Mouse (Mus musculus): ENCODE measurements around the gene Crygs. TPM values are rescaled to one million over a fixed set of nuclear protein-coding genes. Genes with fewer than 3 reads are reported as not detected.
"Not testable (repeated sequence)": the region's sequence is repeated elsewhere in the genome, so short reads cannot be mapped to it uniquely, and the experiment has no call there.

Crygs gene
- total RNA-seq, 2 experiments from 2014 or later, result not detected

DNA sequence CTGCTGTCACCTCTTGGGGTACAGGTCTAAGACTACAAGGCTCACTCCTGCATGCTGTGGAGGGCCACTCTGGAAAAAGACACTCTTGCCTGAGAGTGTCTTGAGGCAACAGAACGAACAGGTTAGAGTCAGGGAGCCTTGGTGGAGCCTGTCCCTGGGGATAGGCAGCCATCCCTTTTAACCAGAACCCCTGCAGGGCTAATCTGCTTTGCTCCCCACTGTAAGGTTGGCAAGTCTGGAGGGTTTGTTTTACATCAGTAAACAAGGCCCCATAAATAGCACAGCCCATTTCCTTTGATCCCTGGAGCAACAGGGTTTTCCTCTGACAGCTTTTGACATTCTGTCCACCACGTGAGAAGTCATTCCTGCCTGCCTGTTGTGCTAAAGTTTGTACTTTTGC is 20.1 kb downstream of the Crygs start:
- DNase-seq (ENCODE audit: low spot score in 2 of 2), result no peak

DNA sequence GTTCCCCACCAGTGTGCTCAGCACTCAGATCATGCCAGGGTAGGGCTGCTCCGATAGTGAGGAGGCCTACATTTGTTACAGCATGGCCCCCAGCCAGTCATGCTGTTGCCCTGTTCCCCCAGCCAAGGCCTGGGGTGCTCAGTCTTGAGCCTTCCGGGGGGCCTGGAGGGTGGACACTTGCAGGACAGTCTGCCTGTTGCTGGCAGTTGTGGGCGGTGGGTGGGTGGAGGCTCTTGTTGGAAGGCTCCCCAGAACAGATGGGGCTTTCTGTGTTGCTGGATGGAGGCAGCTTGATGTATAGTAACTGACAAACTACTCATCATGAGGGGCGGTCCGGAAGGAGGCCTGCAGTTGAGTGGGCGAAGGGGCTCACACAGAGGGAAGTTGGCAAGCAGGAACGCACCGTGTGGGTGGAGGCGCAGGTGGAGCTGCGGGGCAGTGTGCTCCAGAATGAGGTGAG is 21.4 kb downstream of the Crygs start:
- DNase-seq (ENCODE audit: low spot score in 2 of 2), result no peak

DNA sequence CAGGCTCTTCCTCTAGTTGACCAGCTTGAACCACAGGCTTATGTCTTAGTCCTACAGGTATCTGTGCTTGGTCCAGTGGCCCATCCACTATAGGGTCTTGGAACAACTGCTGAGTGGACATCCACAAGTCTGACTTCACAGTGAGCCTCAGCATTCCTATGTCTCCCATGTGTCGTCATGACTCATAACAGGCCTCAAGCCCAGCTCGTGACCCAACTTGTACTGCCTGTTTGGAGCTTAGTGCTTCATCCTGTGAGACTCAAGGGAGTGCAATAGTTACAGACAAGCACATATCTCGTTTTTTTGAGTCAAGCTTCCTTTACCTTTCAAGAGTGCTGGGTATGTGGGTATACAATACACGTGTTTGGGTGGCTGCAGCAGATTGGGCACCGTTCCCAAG is 28.7 kb downstream of the Crygs start:
- no peak for DNase-seq (ENCODE audit: low spot score in 2 of 2)

DNA sequence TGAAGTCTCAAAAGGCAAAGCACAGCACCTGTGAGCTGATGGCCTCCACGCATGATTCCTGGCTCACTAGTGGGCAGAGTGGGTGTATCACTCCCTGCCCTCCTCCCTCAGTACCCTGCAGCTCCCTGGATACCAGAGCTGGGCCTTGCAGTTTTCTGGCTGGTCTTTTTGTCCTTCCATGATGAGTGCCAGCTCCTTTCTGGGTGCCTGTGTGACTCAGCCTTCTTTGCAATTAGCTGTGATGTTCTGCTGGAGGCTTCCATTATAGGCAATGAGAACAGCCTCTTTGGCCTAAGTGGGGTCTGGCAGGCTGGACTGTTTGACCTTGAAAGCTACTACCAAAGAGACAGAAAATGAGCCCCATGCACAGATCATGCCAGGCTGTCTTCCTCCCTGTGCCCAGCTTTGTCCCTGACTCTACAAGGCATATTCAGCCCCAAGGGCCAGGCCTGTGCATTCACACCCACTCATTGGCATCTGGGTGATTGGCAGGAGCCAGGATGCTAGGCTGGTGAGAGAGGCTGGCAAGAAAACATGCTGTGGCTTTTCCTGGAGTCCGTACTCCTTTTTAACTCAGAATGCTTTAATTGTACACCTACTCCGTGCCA is 32.0 kb downstream of the Crygs start:
- DNase-seq (ENCODE audit: low spot score in 2 of 2), result no peak

DNA sequence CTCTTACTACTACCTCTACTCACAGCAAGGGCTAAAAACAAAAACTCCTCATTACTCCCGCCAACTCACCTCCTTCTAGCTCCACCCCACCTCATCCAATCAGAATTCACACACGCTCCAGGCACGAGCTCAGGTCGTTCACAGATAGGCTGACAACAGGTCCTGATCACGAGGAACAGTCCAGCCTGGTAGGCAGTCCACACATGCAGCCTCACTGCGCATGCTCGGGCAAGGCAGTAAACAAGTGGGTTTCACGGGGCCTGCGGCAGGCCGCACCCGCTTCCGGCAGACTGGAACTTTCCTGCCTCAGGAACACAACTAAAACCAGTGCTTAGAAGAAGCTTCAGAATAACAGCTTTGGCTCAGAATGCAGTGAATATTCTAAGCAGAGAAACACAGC is 33.1 kb downstream of the Crygs start:
- DNase-seq (ENCODE audit: low spot score in 2 of 2), result not testable (repeated sequence)

DNA sequence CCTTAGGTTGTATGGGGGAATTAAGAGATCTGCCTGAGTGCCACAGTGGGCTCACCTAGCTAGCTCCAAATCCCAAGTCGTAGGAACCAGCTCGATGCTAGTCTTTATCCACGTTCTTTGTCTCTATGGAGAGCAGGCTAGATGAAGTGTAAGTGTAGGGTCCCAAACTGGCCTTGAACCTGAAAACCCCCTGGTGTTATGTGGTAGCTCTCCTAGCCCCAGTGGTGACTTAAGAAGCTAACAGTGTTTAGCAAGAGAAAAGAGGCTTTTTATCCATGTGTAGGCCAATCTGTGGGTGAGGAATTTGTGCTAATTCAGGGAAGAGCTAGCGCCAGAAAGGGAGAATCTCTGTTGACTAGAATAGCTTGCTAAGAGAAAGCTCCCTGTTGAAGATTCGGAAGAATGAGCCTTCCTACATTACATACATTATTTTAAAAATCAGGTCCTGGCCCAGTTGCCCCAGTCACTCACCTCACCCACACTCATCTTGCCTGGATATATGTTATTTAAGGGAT is 35.8 kb downstream of the Crygs start:
- no peak for DNase-seq (ENCODE audit: low spot score in 2 of 2)

DNA sequence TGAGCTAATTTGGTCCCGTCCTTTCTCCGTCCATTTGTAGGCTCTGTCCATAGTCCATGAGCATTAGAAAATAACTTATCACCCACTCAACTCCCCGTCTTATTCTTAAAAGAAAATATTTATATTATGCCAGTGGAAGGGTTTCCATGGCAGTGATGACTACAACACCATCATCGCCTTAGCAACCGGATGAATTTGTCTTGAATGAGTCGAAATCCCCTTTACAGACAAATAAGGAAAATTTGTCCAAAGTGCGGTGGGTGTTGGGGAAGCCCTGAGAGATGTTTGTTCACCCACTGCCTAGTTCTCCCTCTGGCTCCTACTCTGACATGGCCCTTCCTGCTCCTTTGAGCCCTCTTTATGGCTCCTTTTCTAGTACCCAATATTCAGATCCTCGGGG is 42.7 kb downstream of the Crygs start:
- DNase-seq (ENCODE audit: low spot score in 2 of 2), result no peak

DNA sequence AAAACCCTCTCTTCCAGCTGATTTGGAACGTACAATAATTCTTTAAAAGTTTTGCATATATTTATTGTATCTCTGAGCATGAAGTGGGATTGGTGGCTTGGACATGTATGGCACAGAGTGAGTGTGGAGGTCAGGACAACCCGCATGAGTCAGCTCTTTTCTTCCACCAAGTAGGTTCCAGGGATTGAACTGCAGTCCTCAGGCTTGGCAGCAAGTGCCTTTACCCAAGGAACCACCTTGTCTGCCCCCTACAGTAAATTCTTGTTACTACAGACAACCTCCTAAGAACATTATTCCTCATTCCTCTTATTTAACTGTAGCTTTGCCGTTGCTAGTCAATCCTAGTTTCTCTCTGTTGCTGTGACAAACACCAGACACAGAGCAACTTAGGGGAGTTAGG is 44.0 kb downstream of the Crygs start:
- DNase-seq (ENCODE audit: low spot score in 2 of 2), result no peak

DNA sequence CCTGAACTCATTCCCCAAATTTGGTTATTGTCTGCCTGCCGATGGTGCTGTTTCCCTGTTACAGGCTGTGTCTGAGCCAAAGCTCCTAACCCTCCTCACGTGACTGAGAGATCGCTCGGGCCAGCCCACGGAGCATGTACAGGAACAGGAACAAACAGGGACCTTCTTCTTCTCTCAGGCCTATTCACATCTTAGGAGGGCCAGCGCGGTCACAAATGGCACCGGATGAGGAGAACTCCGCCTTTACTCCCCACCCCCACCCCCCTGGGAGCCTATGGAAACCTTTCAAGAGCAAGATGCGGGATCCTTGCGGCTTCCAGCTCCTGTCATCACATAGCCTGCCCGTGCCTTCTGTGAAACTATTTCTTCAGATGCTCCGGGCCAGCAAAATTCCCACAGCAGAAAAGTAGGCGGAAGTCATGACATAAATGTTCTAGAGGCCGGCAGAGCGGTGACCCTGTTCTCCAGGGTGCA is 44.6 kb downstream of the Crygs start:
- DNase-seq (ENCODE audit: low spot score in 2 of 2), result no peak

DNA sequence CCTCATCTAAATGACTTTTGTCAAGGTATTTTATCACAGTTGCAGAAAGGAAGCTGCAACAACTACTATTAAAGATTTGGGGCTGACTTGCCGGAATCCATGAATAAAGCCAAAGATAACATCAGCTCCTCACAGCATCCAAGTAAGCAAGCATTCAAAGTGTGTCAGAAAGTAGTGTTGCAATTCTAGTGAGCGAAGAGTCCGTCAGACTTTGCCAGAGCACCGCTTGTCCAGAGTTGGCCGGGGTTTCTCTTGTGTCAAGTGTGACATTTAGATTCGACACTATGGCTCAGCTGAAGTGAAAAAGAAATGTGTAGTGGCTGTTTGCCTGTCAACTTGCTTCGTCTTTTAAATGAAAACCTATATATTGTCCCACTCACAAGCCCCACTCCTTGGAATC is 45.8 kb downstream of the Crygs start:
- DNase-seq (ENCODE audit: low spot score in 2 of 2), result no peak

Other genes starting within 250 kb of the Crygs start
- gene Dgkg, start 154.4 kb downstream of the Crygs start, total RNA-seq (2021), result 1 to 10 TPM; 4.8 to 5.4 TPM
- gene Tbccd1, start 46.1 kb upstream of the Crygs start, total RNA-seq (2021), result 10 to 100 TPM; 21.4 to 23.4 TPM
- 10 to 100 TPM; 73.3 to 75.8 TPM for gene Dnajb11, start 46.3 kb upstream of the Crygs start, total RNA-seq (2021)
- gene Ahsg, start 79.7 kb upstream of the Crygs start, total RNA-seq (2021), result 1,000 to 10,000 TPM in 1 of 2 experiments, 10 to 100 TPM in 1; 68.1 to 2,750 TPM
- 100 to 1,000 TPM in 1 of 2 experiments, 10 to 100 TPM in 1; 10.1 to 134 TPM for gene Fetub, start 106.8 kb upstream of the Crygs start, total RNA-seq (2021)
- 10 to 100 TPM in 1 of 2 experiments, 1 to 10 TPM in 1; 2.6 to 86.2 TPM for gene Hrg, start 139.5 kb upstream of the Crygs start, total RNA-seq (2021)
- gene Kng2, start 217.9 kb upstream of the Crygs start, total RNA-seq (2021), result 10 to 100 TPM; 10.1 to 27.3 TPM
- 100 to 1,000 TPM in 1 of 2 experiments, 10 to 100 TPM in 1; 10.7 to 386 TPM for gene Kng1, start 246.3 kb upstream of the Crygs start, total RNA-seq (2021)